Mouse (Mus musculus) heart, postnatal 0 days (tissue): ENCODE measurements around the gene Pard3b. TPM values are rescaled to one million over a fixed set of nuclear protein-coding genes. Genes with fewer than 3 reads are reported as not detected.

Source experiments
- ATAC-seq: fragments of 200-750 bp; cut with Nextera tagmentation; 2 replicates; pipeline ENCODE4 v1.8.0; 2017; ENCODE audit warnings: low read depth, moderate number of reproducible peaks, moderate library complexity; ENCODE audit not compliant: insufficient read depth
- DNase-seq: peaks from one replicate; pipeline ENCODE4 v3.0.0-alpha.2; 2016; ENCODE audit warnings: low spot score
- H3K27ac ChIP-seq: fragments of 300-500 bp; sonication (generic); 2 replicates; pipeline ENCODE4 v1.5.1; 2014; ENCODE audit warnings: low read depth, mild to moderate bottlenecking
- H3K27me3 ChIP-seq: fragments of 300-500 bp; sonication (generic); 2 replicates; pipeline ENCODE4 v1.6.1; 2014; ENCODE audit warnings: low read length, mixed read lengths; ENCODE audit not compliant: control insufficient read depth, insufficient read depth
- H3K36me3 ChIP-seq: fragments of 300-500 bp; sonication (generic); replicated peaks from 2 replicates; pipeline ENCODE4 v1.6.1; 2014; ENCODE audit warnings: low read length, mixed read lengths; ENCODE audit not compliant: control insufficient read depth, insufficient read depth
- H3K4me1 ChIP-seq: fragments of 300-500 bp; sonication (generic); 2 replicates; pipeline ENCODE4 v1.6.1; 2014; ENCODE audit warnings: antibody characterized with exemption; ENCODE audit not compliant: control insufficient read depth, insufficient read depth
- H3K4me2 ChIP-seq: fragments of 300-500 bp; sonication (generic); 2 replicates; pipeline ENCODE4 v1.6.1; 2014; ENCODE audit warnings: low read depth, mild to moderate bottlenecking, low read length, moderate library complexity
- H3K4me3 ChIP-seq: fragments of 300-500 bp; sonication (generic); 2 replicates; pipeline ENCODE4 v1.5.1; 2014; ENCODE audit warnings: low read depth, low read length
- H3K9ac ChIP-seq: fragments of 300-500 bp; sonication (generic); replicated peaks from 2 replicates; pipeline ENCODE4 v1.6.1; 2014; ENCODE audit warnings: low read depth, low read length, mixed read lengths
- H3K9me3 ChIP-seq: fragments of 300-500 bp; sonication (generic); replicated peaks from 2 replicates; pipeline ENCODE4 v1.6.1; 2016; ENCODE audit warnings: low read length; ENCODE audit not compliant: control insufficient read depth
- CTCF ChIP-seq: IDR thresholded peaks from 2 replicates; pipeline ENCODE4 v1.5.1; 2016; ENCODE audit warnings: antibody characterized with exemption, control low read depth, low read depth
- EP300 ChIP-seq: IDR thresholded peaks from 2 replicates; pipeline ENCODE4 v1.6.1; 2016; ENCODE audit warnings: antibody characterized with exemption, low read depth
- WGBS: fragments of 180-500 bp; shearing (Covaris S2); extraction: QIAGEN DNeasy Blood & Tissue Kit; methylation state at CpG from one replicate; pipeline ENCODE4 v1.1.7; 2014; 5-methylcytosine and 5-hydroxymethylcytosine counted together
- polyA plus RNA-seq: library from polyadenylated mRNA; unstranded; fragments of >200 nt; fragmentation: Nextera tagmentation; extraction: Ambion mirVana; gene quantifications from 2 replicates; pipeline ENCODE4 v1.2.1, GENCODE M21; 2015
- total RNA-seq: library from RNA; depleted of rRNA; stranded (reverse); fragments of >200 nt; gene quantifications from 2 replicates; pipeline ENCODE4 v1.2.3, GENCODE M21; 2014; ENCODE audit warnings: low replicate concordance

Gene Pard3b
- total and polyA plus RNA-seq, 2 experiments from 2014 or later, result 8.4 to 8.9 TPM

DNA sequence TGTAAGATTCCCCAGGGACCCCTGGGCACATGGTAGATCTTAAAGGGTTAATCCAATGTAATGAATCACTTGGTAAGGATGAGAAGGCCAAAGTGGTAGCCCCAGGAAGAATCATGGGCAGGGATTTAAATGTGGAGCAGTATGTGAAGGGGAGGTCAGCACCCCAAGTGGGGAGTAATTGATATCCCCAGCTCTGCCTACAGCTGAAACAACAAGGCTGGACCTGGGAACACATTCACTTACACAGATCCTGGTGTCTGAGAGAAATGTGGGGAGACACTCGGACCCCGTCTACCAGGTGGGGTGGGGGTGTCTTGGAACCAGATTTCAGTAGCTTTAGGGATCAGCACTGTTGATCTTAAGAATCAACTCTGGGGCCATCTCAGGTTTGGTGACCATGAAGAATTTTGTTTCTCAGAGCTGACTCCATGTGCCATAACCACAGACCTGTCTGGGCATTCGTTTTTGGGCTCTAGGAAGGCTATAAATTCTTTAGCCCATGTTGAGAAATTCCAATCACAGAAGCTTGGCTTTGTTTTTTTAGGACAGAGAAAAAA is 979.6 kb downstream of the Pard3b start:
- no peaks in the 10 kb centered on the region for H3K4me1 ChIP-seq
- ATAC-seq (no peak), DNase-seq (no peak)
- TF ChIP-seq CTCF, result no peak
- TF ChIP-seq EP300, result no peak
- H3K27me3 ChIP-seq, result no peaks in the 10 kb centered on the region
- H3K27ac ChIP-seq, result no peak overlapping the region
- H3K36me3 ChIP-seq, result no peaks in the 10 kb centered on the region
- whole genome bisulfite sequencing, result 75% methylated on average over 3 of the region's 3 CpGs
- no peak overlapping the region for H3K9ac ChIP-seq
- no peaks in the 10 kb centered on the region for H3K9me3 ChIP-seq
- no peak overlapping the region for H3K4me3 ChIP-seq
- no peak overlapping the region for H3K4me2 ChIP-seq

GRCm38 (mm10) chr1:62619456-62619855 is 980.8 kb downstream of the Pard3b start:
- H3K9ac ChIP-seq, result no peak overlapping the region
- no peak for ATAC-seq
- DNase-seq, result no peak

GRCm38 (mm10) chr1:62622447-62622846 is 983.8 kb downstream of the Pard3b start:
- Histone ChIP-seq H3K4me1 (no peaks in the 10 kb centered on the region), H3K27ac (no peak overlapping the region), H3K9ac (no peak overlapping the region), H3K4me3 (no peak overlapping the region), H3K4me2 (no peak overlapping the region), H3K9me3 (no peaks in the 10 kb centered on the region), H3K27me3 (no peaks in the 10 kb centered on the region), H3K36me3 (no peaks in the 10 kb centered on the region)
- no peak for ATAC-seq
- no peak for DNase-seq
- WGBS, result 75% methylated on average over 1 of the region's 1 CpGs
- TF ChIP-seq CTCF, result no peak
- TF ChIP-seq EP300, result no peak

More at GRCm38 (mm10) chr1:62619456-62619855, 980.8 kb downstream of the Pard3b start:
- H3K9me3 ChIP-seq, result no peaks in the 10 kb centered on the region
- H3K4me1 ChIP-seq, result no peaks in the 10 kb centered on the region
- TF ChIP-seq CTCF, result no peak
- TF ChIP-seq EP300, result no peak
- H3K36me3 ChIP-seq, result no peaks in the 10 kb centered on the region
- WGBS, result 87% methylated on average over 5 of the region's 5 CpGs
- H3K4me2 ChIP-seq, result no peak overlapping the region
- H3K27me3 ChIP-seq, result no peaks in the 10 kb centered on the region
- H3K27ac ChIP-seq, result no peak overlapping the region
- H3K4me3 ChIP-seq, result no peak overlapping the region

GRCm38 (mm10) chr1:62624166-62624565 is 985.5 kb downstream of the Pard3b start:
- Histone ChIP-seq H3K4me1 (no peaks in the 10 kb centered on the region), H3K27me3 (no peaks in the 10 kb centered on the region), H3K36me3 (no peaks in the 10 kb centered on the region), H3K9ac (no peak overlapping the region), H3K4me2 (no peak overlapping the region), H3K27ac (no peak overlapping the region), H3K4me3 (no peak overlapping the region), H3K9me3 (no peaks in the 10 kb centered on the region)
- ATAC-seq (no peak), DNase-seq (no peak)
- WGBS, result 75% methylated on average over 2 of the region's 2 CpGs
- TF ChIP-seq CTCF (no peak), EP300 (no peak)

GRCm38 (mm10) chr1:62624836-62625235 is 986.2 kb downstream of the Pard3b start:
- ATAC-seq (no peak), DNase-seq (no peak)
- Histone ChIP-seq H3K27me3 (no peaks in the 10 kb centered on the region), H3K4me3 (no peak overlapping the region), H3K9ac (no peak overlapping the region), H3K4me2 (no peak overlapping the region), H3K36me3 (no peaks in the 10 kb centered on the region), H3K9me3 (no peaks in the 10 kb centered on the region), H3K27ac (no peak overlapping the region), H3K4me1 (no peaks in the 10 kb centered on the region)
- 91% methylated on average over 6 of the region's 6 CpGs for WGBS
- TF ChIP-seq CTCF, result no peak
- no peak for TF ChIP-seq EP300

DNA sequence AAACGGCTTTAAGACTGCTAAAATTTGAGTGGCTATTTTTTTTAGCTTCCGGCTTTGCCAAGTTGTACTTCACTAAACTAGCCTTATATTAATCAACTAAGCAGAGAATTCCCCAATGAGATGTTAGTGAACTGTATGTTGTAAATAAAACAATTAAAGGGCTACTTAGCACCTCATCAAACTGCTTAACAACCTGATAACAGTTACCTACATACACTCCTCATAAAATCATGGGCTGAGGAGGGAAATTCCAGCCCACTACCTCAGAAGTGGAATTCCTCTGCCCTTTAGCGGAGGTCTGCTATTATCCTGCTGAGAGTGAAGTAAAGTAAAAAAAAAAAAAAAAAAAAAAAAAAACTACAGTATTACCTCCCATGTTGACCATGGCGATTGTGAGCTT is 986.7 kb downstream of the Pard3b start:
- ATAC-seq (no peak), DNase-seq (no peak)
- H3K4me1 ChIP-seq, result no peaks in the 10 kb centered on the region
- H3K4me3 ChIP-seq, result no peak overlapping the region
- H3K27me3 ChIP-seq, result no peaks in the 10 kb centered on the region
- TF ChIP-seq EP300 (no peak), CTCF (no peak)
- WGBS, result 74% methylated on average over 4 of the region's 4 CpGs
- no peak overlapping the region for H3K27ac ChIP-seq
- H3K9me3 ChIP-seq, result no peaks in the 10 kb centered on the region
- no peaks in the 10 kb centered on the region for H3K36me3 ChIP-seq
- H3K9ac ChIP-seq, result no peak overlapping the region
- no peak overlapping the region for H3K4me2 ChIP-seq
